Mouse (Mus musculus) embryonic facial prominence, embryonic 14.5 days (tissue): ENCODE measurements around the gene Mrtfa. TPM values are rescaled to one million over a fixed set of nuclear protein-coding genes. Genes with fewer than 3 reads are reported as not detected.

Source experiments
- ATAC-seq: fragments of 200-750 bp; cut with Nextera tagmentation; 2 replicates; pipeline ENCODE4 v1.8.0; 2017; ENCODE audit warnings: low read depth, moderate number of reproducible peaks, moderate TSS enrichment
- DNase-seq: peaks from one replicate; pipeline ENCODE4 v3.0.0-alpha.2; 2015; ENCODE audit warnings: low spot score
- H3K27ac ChIP-seq: fragments of 300-500 bp; sonication (generic); replicated peaks from 2 replicates; pipeline ENCODE4 v1.5.1; 2014; ENCODE audit warnings: low read depth, mild to moderate bottlenecking, low read length, moderate library complexity
- H3K27me3 ChIP-seq: fragments of 300-500 bp; sonication (generic); replicated peaks from 2 replicates; pipeline ENCODE4 v1.6.1; 2014; ENCODE audit warnings: low read length; ENCODE audit not compliant: control insufficient read depth, insufficient read depth
- H3K36me3 ChIP-seq: fragments of 300-500 bp; sonication (generic); 2 replicates; pipeline ENCODE4 v1.6.1; 2014; ENCODE audit warnings: low read length, mixed read lengths; ENCODE audit not compliant: control insufficient read depth, insufficient read depth
- H3K4me1 ChIP-seq: fragments of 300-500 bp; sonication (generic); 2 replicates; pipeline ENCODE4 v1.6.1; 2014; ENCODE audit warnings: antibody characterized with exemption, low read length; ENCODE audit not compliant: control insufficient read depth, insufficient read depth
- H3K4me2 ChIP-seq: fragments of 300-500 bp; sonication (generic); 2 replicates; pipeline ENCODE4 v1.6.1; 2014; ENCODE audit warnings: low read depth, mild to moderate bottlenecking, low read length, moderate library complexity, mixed read lengths
- H3K4me3 ChIP-seq: fragments of 300-500 bp; sonication (generic); 2 replicates; pipeline ENCODE4 v1.5.1; 2014; ENCODE audit warnings: low read depth, mild to moderate bottlenecking, low read length
- H3K9ac ChIP-seq: fragments of 300-500 bp; sonication (generic); 2 replicates; pipeline ENCODE4 v1.6.1; 2014; ENCODE audit warnings: low read depth, mild to moderate bottlenecking, low read length, moderate library complexity, mixed read lengths
- H3K9me3 ChIP-seq: fragments of 300-500 bp; sonication (generic); 2 replicates; pipeline ENCODE4 v1.6.1; 2016; ENCODE audit warnings: low read length; ENCODE audit not compliant: control insufficient read depth
- WGBS: fragments of 180-500 bp; shearing (Covaris S2); extraction: QIAGEN DNeasy Blood & Tissue Kit; methylation state at CpG from one replicate; pipeline ENCODE4 v1.1.7; 2014; 5-methylcytosine and 5-hydroxymethylcytosine counted together
- polyA plus RNA-seq: library from polyadenylated mRNA; unstranded; fragments of >200 nt; fragmentation: Nextera tagmentation; extraction: Ambion mirVana; gene quantifications from 2 replicates; pipeline ENCODE4 v1.2.1, GENCODE M21; 2014

The Mrtfa gene
- polyA plus RNA-seq, result 24.5 and 28.6 TPM in 2 replicates

DNA sequence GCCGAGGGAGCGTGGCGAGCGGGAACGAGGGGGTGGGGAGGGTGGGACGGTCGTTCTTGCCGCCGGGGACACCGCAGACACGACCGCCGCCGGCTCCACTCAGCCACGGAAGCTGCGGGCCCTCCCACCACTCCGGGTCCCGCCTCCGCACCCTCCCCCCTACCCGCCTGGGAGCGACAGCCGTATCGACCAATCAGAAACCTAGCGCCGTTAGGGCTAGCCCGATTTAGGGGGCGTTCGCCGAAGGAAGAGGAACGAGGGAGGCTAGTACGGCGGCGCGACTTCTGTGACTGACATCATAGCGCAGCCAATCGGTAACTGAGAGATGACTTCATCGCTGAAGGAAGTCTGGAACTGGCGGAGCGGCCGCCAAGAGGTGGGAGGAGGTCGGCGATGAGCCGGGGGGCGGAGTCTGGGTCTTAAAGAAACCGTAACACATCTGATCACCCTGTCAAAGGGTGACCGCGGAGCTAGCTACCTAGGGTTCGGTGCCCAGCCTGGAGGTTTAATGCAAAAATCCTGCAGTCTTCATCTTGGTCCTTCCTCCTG is at the start of gene Mrtfa:
Mrtfa (minus strand) TSS at position 128 of the 549 bp plus-strand sequence.
- ATAC-seq (peak; percentile 100), DNase-seq (peak; percentile 100)
- 0 out of 2 replicates have a peak, but pooled peaks cover 8% of the 10 kb centered on the region for H3K36me3 ChIP-seq
- H3K27ac ChIP-seq, result peak within 1 kb of the TSS; percentile 71
- H3K4me3 ChIP-seq, result peak within 1 kb of the TSS; percentile 81
- no peaks in the 10 kb centered on the region for H3K27me3 ChIP-seq
- H3K9ac ChIP-seq, result peak within 1 kb of the TSS; percentile 93
- H3K4me1 ChIP-seq, result peaks cover 19% of the 10 kb centered on the region
- peak within 1 kb of the TSS; percentile 90 for H3K4me2 ChIP-seq
- under 1% methylated on average over 37 of the region's 48 CpGs for WGBS
- no peaks in the 10 kb centered on the region for H3K9me3 ChIP-seq

DNA sequence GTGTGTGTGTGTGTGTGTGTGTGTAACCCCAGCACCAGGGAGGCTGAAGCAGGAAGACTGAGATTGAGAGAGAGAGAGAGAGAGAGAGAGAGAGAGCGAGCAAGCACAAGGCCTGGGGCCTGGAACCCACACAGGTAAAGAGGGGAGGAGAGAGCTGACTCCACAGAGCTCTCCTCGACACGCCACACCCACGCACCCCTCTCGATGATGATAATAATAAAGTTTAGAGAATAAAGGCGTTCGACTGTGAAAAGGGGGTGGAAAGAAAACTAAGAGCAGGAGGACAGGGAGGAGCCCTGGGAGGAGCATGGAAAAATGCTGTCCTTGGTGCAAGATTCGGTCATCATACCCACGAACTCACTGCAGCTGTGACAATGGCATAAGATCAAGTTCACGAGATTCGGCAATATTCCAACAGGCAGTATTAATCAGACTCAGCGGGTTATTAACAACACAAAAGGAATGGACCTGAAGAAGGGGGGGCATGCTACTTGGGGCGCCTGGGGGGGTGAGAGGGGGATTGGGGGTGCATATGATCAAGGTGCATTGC is 49.3 kb upstream of the Mrtfa start:
- Histone ChIP-seq H3K27ac (no peak overlapping the region), H3K4me1 (peaks cover 9% of the 10 kb centered on the region; the same call in 1 of the 2 replicates), H3K9me3 (peaks cover 4% of the 10 kb centered on the region), H3K27me3 (no peaks in the 10 kb centered on the region; the same call in none of the 2 replicates), H3K4me3 (no peak overlapping the region), H3K36me3 (no peaks in the 10 kb centered on the region), H3K9ac (no peak overlapping the region), H3K4me2 (no peak overlapping the region)
- WGBS, result 69% methylated on average over 13 of the region's 13 CpGs
- DNase-seq (no peak), ATAC-seq (no peak)

GRCm38 (mm10) chr15:81239261-81239660 is 48.7 kb upstream of the Mrtfa start:
- H3K4me3 ChIP-seq, result no peak overlapping the region
- peaks cover 1% of the 10 kb centered on the region for H3K9me3 ChIP-seq
- no peak overlapping the region for H3K9ac ChIP-seq
- no peak overlapping the region for H3K4me2 ChIP-seq
- ATAC-seq (no peak), DNase-seq (peak; percentile 51)
- no peak overlapping the region for H3K27ac ChIP-seq
- H3K27me3 ChIP-seq, result no peaks in the 10 kb centered on the region; the same call in none of the 2 replicates
- WGBS, result 17% methylated on average over 7 of the region's 7 CpGs
- H3K4me1 ChIP-seq, result peaks cover 9% of the 10 kb centered on the region; the same call in 1 of the 2 replicates
- no peaks in the 10 kb centered on the region for H3K36me3 ChIP-seq

GRCm38 (mm10) chr15:81237471-81237870 is 46.9 kb upstream of the Mrtfa start:
- 91% methylated on average over 18 of the region's 18 CpGs for WGBS
- no peaks in the 10 kb centered on the region for H3K36me3 ChIP-seq
- no peak overlapping the region for H3K27ac ChIP-seq
- no peak overlapping the region for H3K4me2 ChIP-seq
- DNase-seq, result no peak
- H3K4me1 ChIP-seq, result peaks cover 9% of the 10 kb centered on the region; the same call in 1 of the 2 replicates
- no peak overlapping the region for H3K9ac ChIP-seq
- no peak overlapping the region for H3K4me3 ChIP-seq
- H3K27me3 ChIP-seq, result no peaks in the 10 kb centered on the region; the same call in none of the 2 replicates
- no peaks in the 10 kb centered on the region for H3K9me3 ChIP-seq
- no peak for ATAC-seq

- Histone ChIP-seq H3K4me3 (peak overlapping the region; percentile 40), H3K27me3 (no peaks in the 10 kb centered on the region; the same call in none of the 2 replicates), H3K4me2 (peak overlapping the region; percentile 72), H3K36me3 (no peaks in the 10 kb centered on the region), H3K4me1 (peaks cover 9% of the 10 kb centered on the region; the same call in 1 of the 2 replicates), H3K9ac (peak overlapping the region; percentile 49), H3K9me3 (no peaks in the 10 kb centered on the region), H3K27ac (no peak overlapping the region)
- WGBS, result 5% methylated on average over 6 of the region's 8 CpGs
- no peak for DNase-seq
- ATAC-seq, result no peak
Observed at GRCm38 (mm10) chr15:81236062-81236461, 45.5 kb upstream of the Mrtfa start.

DNA sequence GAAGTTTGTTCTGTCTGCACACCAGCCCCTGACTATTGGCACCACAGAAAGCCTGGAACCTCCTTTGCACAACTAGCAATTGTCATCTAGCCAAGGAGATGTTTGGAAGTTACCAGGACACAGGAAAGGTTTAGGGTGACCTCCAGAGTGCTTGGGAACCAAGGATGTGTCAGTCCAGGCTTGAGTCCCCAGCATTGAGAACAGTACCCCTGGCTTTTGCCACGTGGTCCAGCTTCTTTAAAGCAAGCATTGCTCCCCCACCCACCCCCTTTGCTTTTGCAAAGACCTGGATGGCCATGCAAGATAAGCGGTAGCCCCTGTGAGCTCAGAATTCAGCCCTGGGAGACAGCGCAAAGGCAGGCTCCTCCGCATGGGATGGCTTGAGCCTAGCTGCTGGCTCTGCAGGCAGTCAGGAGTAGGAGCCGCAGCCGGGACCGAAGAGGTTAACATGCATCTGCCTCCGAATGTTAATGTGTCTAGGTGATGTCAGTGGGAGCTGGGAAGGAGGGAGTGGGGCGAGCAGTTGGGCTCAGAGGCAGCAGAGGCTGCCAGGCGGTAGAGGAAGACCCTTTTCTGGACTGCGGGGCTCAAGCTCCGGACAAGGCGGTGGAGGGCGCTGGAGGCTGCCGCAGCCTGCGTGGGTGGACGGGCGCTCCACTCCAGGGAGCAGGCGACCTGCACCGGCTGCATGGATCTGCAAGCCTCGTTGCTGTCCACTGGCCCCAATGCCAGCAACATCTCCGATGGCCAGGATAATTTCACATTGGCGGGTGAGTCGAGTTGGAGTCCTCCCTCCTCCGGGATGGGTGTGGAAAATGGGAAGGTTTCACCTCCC is 44.7 kb upstream of the Mrtfa start, which contains the start of gene Mchr1:
Mchr1 (plus strand) TSS at position 414 of the 835 bp plus-strand sequence.
- Histone ChIP-seq H3K4me3 (peak within 1 kb of the TSS; percentile 40), H3K4me2 (peak within 1 kb of the TSS; percentile 72), H3K27ac (no peak within 1 kb of the TSS), H3K9ac (peak within 1 kb of the TSS; percentile 49), H3K36me3 (no peaks in the 10 kb centered on the region), H3K27me3 (no peaks in the 10 kb centered on the region; the same call in none of the 2 replicates), H3K4me1 (peaks cover 9% of the 10 kb centered on the region; the same call in 1 of the 2 replicates), H3K9me3 (no peaks in the 10 kb centered on the region)
- DNase-seq (peak; percentile 77), ATAC-seq (peak; percentile 82)
- 1% methylated on average over 25 of the region's 25 CpGs for WGBS

DNA sequence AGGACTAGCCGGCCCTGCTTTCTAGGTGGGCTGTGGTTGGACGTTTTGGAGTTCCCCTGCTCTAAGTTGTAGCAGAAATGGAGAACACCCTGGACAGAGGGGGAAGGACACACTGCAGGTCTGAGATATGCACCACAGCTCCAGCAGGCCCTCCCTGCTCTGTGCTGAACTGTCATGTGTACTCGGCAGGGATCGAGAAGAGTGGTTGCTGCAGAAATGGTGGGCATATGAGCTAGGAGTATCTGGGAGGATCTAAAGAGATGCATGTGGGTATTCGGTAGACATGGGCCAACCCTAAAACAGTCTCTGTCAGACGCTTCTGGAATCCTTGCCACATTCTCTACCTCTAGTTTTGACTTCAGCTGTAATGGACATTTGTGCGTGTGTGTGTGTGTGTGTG is 40.8 kb upstream of the Mrtfa start:
- H3K4me3 ChIP-seq, result no peak overlapping the region
- no peaks in the 10 kb centered on the region for H3K36me3 ChIP-seq
- 82% methylated on average over 7 of the region's 7 CpGs for WGBS
- no peak overlapping the region for H3K27ac ChIP-seq
- H3K27me3 ChIP-seq, result no peaks in the 10 kb centered on the region
- no peak for ATAC-seq
- no peaks in the 10 kb centered on the region for H3K9me3 ChIP-seq
- H3K4me2 ChIP-seq, result no peak overlapping the region
- peaks cover 9% of the 10 kb centered on the region; the same call in 1 of the 2 replicates for H3K4me1 ChIP-seq
- H3K9ac ChIP-seq, result no peak overlapping the region
- no peak for DNase-seq

GRCm38 (mm10) chr15:81229791-81230190 is 39.2 kb upstream of the Mrtfa start:
- no peak overlapping the region for H3K9ac ChIP-seq
- no peaks in the 10 kb centered on the region for H3K9me3 ChIP-seq
- no peak for ATAC-seq
- no peaks in the 10 kb centered on the region for H3K27me3 ChIP-seq
- no peak for DNase-seq
- no peak overlapping the region for H3K27ac ChIP-seq
- no peaks in the 10 kb centered on the region for H3K36me3 ChIP-seq
- H3K4me3 ChIP-seq, result no peak overlapping the region
- 82% methylated on average over 3 of the region's 3 CpGs for WGBS
- H3K4me2 ChIP-seq, result no peak overlapping the region
- H3K4me1 ChIP-seq, result no peaks in the 10 kb centered on the region
